Mouse (Mus musculus): Measurements from ENCODE around the gene Uhmk1.

- TF ChIP-seq POLR2A (IDR thresholded peaks at IDR 0.05; ENCODE audit: borderline replicate concordance, extremely low read depth, insufficient read depth, insufficient read length, poor library complexity, severe bottlenecking), result no peak
- no peak for TF ChIP-seq CTCF (IDR thresholded peaks at IDR 0.05; ENCODE audit: borderline replicate concordance, extremely low read depth, insufficient read depth, insufficient read length)
Measured at GRCm38 (mm10) chr1:170173991-170174813, 41.0 kb downstream of the Uhmk1 start.
